Comparison of ENCODE assay signal across 8 mouse cellular contexts in the genomic region with DNA sequence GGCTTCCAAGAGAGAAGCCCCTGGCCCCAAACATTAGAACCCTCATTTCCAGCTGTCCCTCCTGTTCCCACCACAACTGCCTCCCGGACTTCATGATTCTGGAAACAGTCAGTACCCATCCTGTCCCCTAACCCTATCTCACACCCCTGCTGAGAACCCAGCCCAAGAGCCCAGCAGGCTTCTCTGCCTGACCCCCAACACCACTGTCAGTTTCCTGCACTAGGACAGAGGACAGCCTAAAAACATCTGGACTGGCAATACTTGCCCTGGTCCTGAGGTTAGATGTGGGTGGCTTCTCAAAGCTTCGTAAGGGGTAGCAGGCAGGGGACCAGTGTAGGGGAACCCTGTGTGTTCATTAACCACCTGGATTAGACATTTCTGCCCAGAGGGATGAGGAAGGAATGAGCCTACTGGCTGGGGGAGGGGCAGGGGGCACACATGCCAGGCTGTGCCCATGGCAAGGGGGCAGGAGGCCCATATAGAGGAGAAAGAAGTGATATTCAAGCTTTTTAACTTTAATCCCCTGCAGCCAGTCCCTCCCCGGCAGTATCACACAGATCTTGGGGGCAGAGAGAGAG.
DNase-seq lines count a peak whose midpoint lies in the region; ATAC-seq and TF ChIP-seq lines count a peak whose summit lies in the region.

No protein-coding gene starts in this region.

- peak overlapping the region; percentile 62 for H3K4me3 ChIP-seq in heart, embryonic 12.5 days
- peak overlapping the region; percentile 36 for H3K4me3 ChIP-seq in embryonic facial prominence, embryonic 11.5 days (ENCODE audit: low read depth, low read length)
- peak overlapping the region; percentile 53 for H3K4me3 ChIP-seq in liver, postnatal 0 days (ENCODE audit: low read depth, low read length)

- peaks cover 91% of the 10 kb centered on the region for H3K4me1 ChIP-seq in heart, embryonic 12.5 days (replicated peaks)
- H3K4me1 ChIP-seq in embryonic facial prominence, embryonic 11.5 days (ENCODE audit: control insufficient read depth, insufficient read depth, low read length): peaks cover 16% of the 10 kb centered on the region
- peaks cover 14% of the 10 kb centered on the region for H3K4me1 ChIP-seq in liver, postnatal 0 days (ENCODE audit: insufficient read depth)

- H3K9ac ChIP-seq in heart, embryonic 12.5 days: peak overlapping the region; percentile 80
- H3K9ac ChIP-seq in embryonic facial prominence, embryonic 11.5 days (replicated peaks; ENCODE audit: low read length): no peak overlapping the region; the same call in 1 of the 2 replicates
- peak overlapping the region; percentile 58 for H3K9ac ChIP-seq in liver, postnatal 0 days (replicated peaks)

- no peak for ATAC-seq in heart, embryonic 12.5 days (ENCODE audit: insufficient number of reproducible peaks, low FRiP score)
- ATAC-seq in embryonic facial prominence, embryonic 11.5 days (replicated peaks; ENCODE audit: insufficient number of reproducible peaks, low FRiP score, low TSS enrichment, low read depth): no peak
- no peak for ATAC-seq in liver, postnatal 0 days

- no peak for TF ChIP-seq EP300 in liver, postnatal 0 days (IDR thresholded peaks at IDR 0.05; ENCODE audit: low read depth)

- TF ChIP-seq CTCF in liver, postnatal 0 days (IDR thresholded peaks at IDR 0.05; ENCODE audit: low read depth): no peak

- no peaks in the 10 kb centered on the region for H3K9me3 ChIP-seq in heart, embryonic 12.5 days (replicated peaks)
- H3K9me3 ChIP-seq in embryonic facial prominence, embryonic 11.5 days (replicated peaks; ENCODE audit: control insufficient read depth, low read length): no peaks in the 10 kb centered on the region
- no peaks in the 10 kb centered on the region for H3K9me3 ChIP-seq in liver, postnatal 0 days (ENCODE audit: low read length)

- 0 out of 2 replicates have a peak, but pooled peaks cover 4% of the 10 kb centered on the region for H3K36me3 ChIP-seq in heart, embryonic 12.5 days
- H3K36me3 ChIP-seq in embryonic facial prominence, embryonic 11.5 days (replicated peaks; ENCODE audit: control insufficient read depth, insufficient read depth, low read depth, low read length): no peaks in the 10 kb centered on the region
- H3K36me3 ChIP-seq in liver, postnatal 0 days (replicated peaks; ENCODE audit: insufficient read depth, low read length): no peaks in the 10 kb centered on the region

- 38% methylated on average over 3 of the region's 3 CpGs for WGBS in heart, embryonic 12.5 days
- WGBS in embryonic facial prominence, embryonic 11.5 days: 40% methylated on average over 3 of the region's 3 CpGs
- WGBS in liver, postnatal 0 days (ENCODE audit: insufficient replicate concordance): 53% methylated on average over 3 of the region's 3 CpGs

- peak overlapping the region; percentile 78 for H3K4me2 ChIP-seq in heart, embryonic 12.5 days
- peak overlapping the region; percentile 65 for H3K4me2 ChIP-seq in embryonic facial prominence, embryonic 11.5 days (ENCODE audit: low read depth, low read length)
- peak overlapping the region; percentile 65 for H3K4me2 ChIP-seq in liver, postnatal 0 days (ENCODE audit: low read depth, low read length)

- H3K27me3 ChIP-seq in heart, embryonic 12.5 days (replicated peaks): no peaks in the 10 kb centered on the region
- no peaks in the 10 kb centered on the region for H3K27me3 ChIP-seq in embryonic facial prominence, embryonic 11.5 days (ENCODE audit: control insufficient read depth, insufficient read depth, low read length)
- 0 out of 2 replicates have a peak, but pooled peaks cover 10% of the 10 kb centered on the region for H3K27me3 ChIP-seq in liver, postnatal 0 days (ENCODE audit: insufficient read depth, low read length)

- no peak for DNase-seq in heart, postnatal 36 days
- DNase-seq in embryonic facial prominence, embryonic 11.5 days (ENCODE audit: low spot score): no peak
- DNase-seq in kidney, adult 8-10 months: peak; percentile 93
- DNase-seq in liver, postnatal 0 days: no peak
- DNase-seq in embryo, embryonic 11 days: no peak
- DNase-seq in urinary bladder, adult 2 months (ENCODE audit: low spot score): no peak
- no peak for DNase-seq in adrenal gland, adult 8-10 months

- intact Hi-C loops in heart, postnatal 36 days (cut with DNase I): loop anchor here (2.0 kb wide), 1 partner anchor 41 kb away; no protein-coding TSS in a partner anchor

- peak overlapping the region; percentile 70; the same call in 1 of the 2 replicates for H3K27ac ChIP-seq in heart, embryonic 12.5 days (ENCODE audit: poor library complexity, severe bottlenecking)
- H3K27ac ChIP-seq in embryonic facial prominence, embryonic 11.5 days (replicated peaks; ENCODE audit: low read depth, low read length): no peak overlapping the region
- H3K27ac ChIP-seq in liver, postnatal 0 days (ENCODE audit: low read depth): peak overlapping the region; percentile 52; the same call in 1 of the 2 replicates

Comparison
In these comparisons a context has a peak if more than half of its experiments do, and no peak if none do; other contexts are left out.
1. DNase-seq: peak in kidney, adult 8-10 months (2 of 2); none in heart, postnatal 36 days (0 of 2), embryonic facial prominence, embryonic 11.5 days (single experiment), liver, postnatal 0 days (single experiment), embryo, embryonic 11 days (single experiment), urinary bladder, adult 2 months (single experiment) and adrenal gland, adult 8-10 months (single experiment).
2. Peak in every context shown above with its lines, with median percentiles within 50 percentile points of each other: H3K4me2 ChIP-seq and H3K4me3 ChIP-seq.